Mouse (Mus musculus) G1E (cell line): ENCODE measurements around the gene Tmem53. TPM values are rescaled to one million over a fixed set of nuclear protein-coding genes. Genes with fewer than 3 reads are reported as not detected.

Source experiments
- ATAC-seq: 2 replicates; pipeline ENCODE4 v1.8.0; 2016; ENCODE audit warnings: mild to moderate bottlenecking; ENCODE audit not compliant: insufficient number of reproducible peaks, poor library complexity, low FRiP score, severe bottlenecking; ENCODE audit errors: extremely low read depth
- DNase-seq: peaks from one replicate; pipeline ENCODE4 v3.0.0; 2012; ENCODE audit warnings: low spot score
- H3K27me3 ChIP-seq: 2 replicates; pipeline ENCODE4 v1.6.1; 2012; ENCODE audit warnings: mild to moderate bottlenecking, low read length, inconsistent platforms; ENCODE audit not compliant: insufficient read depth
- H3K36me3 ChIP-seq: replicated peaks from 2 replicates; pipeline ENCODE3; 2012; ENCODE audit warnings: mild to moderate bottlenecking, inconsistent platforms
- H3K4me1 ChIP-seq: 2 replicates; pipeline ENCODE4 v1.6.1; 2012; ENCODE audit warnings: low read depth, low read length, inconsistent platforms, mixed read lengths; ENCODE audit not compliant: insufficient read depth
- H3K4me3 ChIP-seq: 2 replicates; pipeline ENCODE4 v1.5.1; 2012; ENCODE audit warnings: low read depth, mild to moderate bottlenecking, inconsistent platforms, low read length, moderate library complexity, mixed read lengths
- H3K9me3 ChIP-seq: replicated peaks from 2 replicates; pipeline ENCODE4 v1.6.1; 2012; ENCODE audit warnings: inconsistent platforms
- CTCF ChIP-seq: IDR thresholded peaks from 2 replicates; pipeline ENCODE4 v1.5.1; 2012; ENCODE audit warnings: low read depth, low read length, inconsistent platforms, mixed read lengths
- GATA1 ChIP-seq: IDR thresholded peaks from 2 replicates; pipeline ENCODE4 v1.6.1; 2012; ENCODE audit warnings: borderline replicate concordance, low read length, inconsistent platforms, mixed read lengths
- GATA2 ChIP-seq: IDR thresholded peaks from 2 replicates; pipeline ENCODE4 v1.6.1; 2012; ENCODE audit warnings: low read depth, low read length, inconsistent platforms, borderline replicate concordance
- POLR2AphosphoS5 ChIP-seq: IDR thresholded peaks from 2 replicates; pipeline ENCODE4 v1.6.1; 2012; ENCODE audit warnings: low read depth, low read length, inconsistent platforms; ENCODE audit not compliant: insufficient replicate concordance
- TAL1 ChIP-seq: conservative IDR thresholded peaks from 2 replicates; pipeline ENCODE4 v1.6.1; 2012; ENCODE audit warnings: low read depth, low read length, inconsistent platforms, mixed read lengths
- polyA plus RNA-seq: library from polyadenylated mRNA; stranded (reverse); fragments of >175 nt; gene quantifications from 2 replicates; pipeline ENCODE4 v1.2.3, GENCODE M21; 2012
- total RNA-seq, 2 experiments: library from RNA; stranded (forward) in 1 of 2; stranded (reverse) in 1 of 2; fragments of 200-1000 nt in 1 of 2; fragments of >200 nt in 1 of 2; fragmentation: Nextera tagmentation in 1 of 2; gene quantifications; 2 replicates each; pipeline ENCODE4 v1.2.3; 2014 to 2017

Tmem53 gene
- total and polyA plus RNA-seq, 3 experiments, result 0.08 to 0.90 (median 0.16) TPM

DNA sequence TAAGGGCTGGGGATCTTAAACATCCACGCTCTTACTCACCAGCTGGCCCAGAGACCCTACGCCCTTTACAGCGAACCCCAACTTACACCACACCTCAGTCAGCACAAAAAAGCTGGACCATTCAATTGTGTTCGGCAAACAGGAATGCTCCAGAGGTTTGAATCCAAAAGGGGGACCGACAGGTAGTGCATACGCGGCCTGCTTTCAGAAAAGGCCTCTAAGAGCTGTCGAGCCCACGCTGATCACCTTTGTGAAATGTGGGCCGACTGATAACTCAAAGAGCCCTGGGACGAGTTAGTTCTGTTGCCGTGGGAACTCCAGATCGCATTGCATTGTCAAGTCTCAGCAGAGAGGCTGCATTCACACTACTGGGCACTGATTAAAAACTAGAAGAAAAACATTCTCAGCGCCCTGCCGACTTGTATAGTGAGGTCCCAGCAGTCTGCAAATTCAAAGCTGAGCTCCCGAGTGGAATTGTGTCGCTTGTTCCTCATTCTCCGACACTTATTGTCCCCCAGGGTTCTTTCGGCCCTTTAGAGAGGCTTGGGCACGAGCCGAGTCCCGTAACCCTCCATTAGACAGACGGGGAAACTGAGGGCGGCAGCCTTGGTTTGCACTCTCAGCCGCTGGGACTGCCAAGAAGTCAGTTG is 36.7 kb downstream of the Tmem53 start:
- DNase-seq (no peak), ATAC-seq (no peak)
- Histone ChIP-seq H3K27me3 (peaks cover 3% of the 10 kb centered on the region; the same call in 1 of the 2 replicates), H3K9me3 (no peaks in the 10 kb centered on the region), H3K4me3 (peak overlapping the region; percentile 78), H3K36me3 (peaks cover 51% of the 10 kb centered on the region), H3K4me1 (peaks cover 57% of the 10 kb centered on the region)
- no peak for TF ChIP-seq POLR2AphosphoS5
- TF ChIP-seq TAL1, result no peak
- no peak for TF ChIP-seq GATA1
- TF ChIP-seq CTCF, result no peak
- no peak for TF ChIP-seq GATA2

DNA sequence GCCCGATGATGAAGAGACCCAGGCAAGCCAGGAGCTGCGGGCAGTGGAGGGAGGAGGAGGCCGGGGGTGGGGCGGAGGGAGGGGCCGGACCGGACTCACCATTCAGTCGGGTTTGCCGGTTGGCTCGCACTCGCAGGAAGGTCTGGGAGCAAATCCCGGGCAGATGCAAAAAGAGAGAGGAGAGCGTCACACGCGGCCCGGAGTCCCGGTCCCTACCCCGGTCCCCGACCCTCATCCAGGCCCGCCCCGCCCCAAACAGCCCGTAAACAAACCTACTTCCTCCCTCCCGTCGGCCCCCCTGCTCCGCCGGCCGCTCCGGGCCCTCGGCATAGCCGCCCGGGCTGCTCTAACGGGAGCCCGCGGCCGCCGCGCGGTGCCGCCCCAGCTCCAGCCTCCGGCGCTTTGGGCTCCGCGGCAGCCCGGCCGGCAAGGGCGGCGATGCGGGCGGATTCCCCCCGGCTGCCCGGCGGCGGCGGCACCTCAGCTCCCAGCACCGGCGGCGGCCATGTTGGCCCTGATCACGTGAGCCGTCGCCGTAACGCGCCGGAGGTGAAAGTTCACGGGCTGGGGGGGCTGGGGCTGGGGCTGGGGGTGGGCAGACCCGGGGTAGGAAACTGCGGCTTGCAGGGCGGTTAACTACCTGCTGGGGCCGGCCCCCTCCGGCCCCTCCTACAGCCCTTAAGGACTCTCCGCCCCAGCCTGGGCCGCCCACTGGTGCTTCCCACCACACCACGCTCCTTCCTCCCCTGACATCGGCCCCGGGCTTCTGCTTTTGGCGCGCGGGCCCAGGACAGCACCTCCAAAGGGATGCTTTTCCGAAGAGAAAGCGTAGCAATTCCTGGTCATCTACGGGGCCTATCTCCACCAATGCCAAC is 37.4 kb downstream of the Tmem53 start:
- peaks cover 43% of the 10 kb centered on the region for H3K36me3 ChIP-seq
- peak overlapping the region; percentile 78 for H3K4me3 ChIP-seq
- H3K4me1 ChIP-seq, result peaks cover 50% of the 10 kb centered on the region
- H3K27me3 ChIP-seq, result peaks cover 9% of the 10 kb centered on the region
- peak; percentile 91 for ATAC-seq
- H3K9me3 ChIP-seq, result no peaks in the 10 kb centered on the region
- peak; percentile 89 for DNase-seq
- TF ChIP-seq POLR2AphosphoS5, result no peak
- no peak for TF ChIP-seq GATA2
- TF ChIP-seq GATA1, result no peak
- no peak for TF ChIP-seq CTCF
- TF ChIP-seq TAL1, result no peak

DNA sequence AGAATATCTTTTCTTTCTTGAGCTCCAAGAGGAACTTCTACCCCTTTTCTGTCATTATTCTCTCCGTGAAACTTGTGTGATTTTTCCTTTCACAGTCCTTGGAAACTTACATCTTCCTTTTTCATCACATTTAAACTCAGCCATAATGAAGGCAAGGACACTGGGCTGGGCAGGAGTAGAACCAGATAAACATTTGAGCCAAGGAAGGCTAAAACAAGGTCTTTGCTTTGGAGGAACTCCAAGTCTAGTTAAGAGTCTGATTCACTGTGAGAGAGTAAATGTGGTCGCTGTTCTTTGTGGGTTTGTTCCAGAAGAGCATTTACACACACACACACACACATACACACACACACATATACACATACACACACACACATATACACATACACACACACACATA is 39.9 kb downstream of the Tmem53 start:
- ATAC-seq (no peak), DNase-seq (no peak)
- Histone ChIP-seq H3K36me3 (peaks cover 18% of the 10 kb centered on the region), H3K4me3 (no peak overlapping the region), H3K27me3 (peaks cover 33% of the 10 kb centered on the region), H3K9me3 (no peaks in the 10 kb centered on the region), H3K4me1 (peaks cover 26% of the 10 kb centered on the region)
- TF ChIP-seq GATA2 (no peak), POLR2AphosphoS5 (no peak), CTCF (no peak), GATA1 (no peak), TAL1 (no peak)

DNA sequence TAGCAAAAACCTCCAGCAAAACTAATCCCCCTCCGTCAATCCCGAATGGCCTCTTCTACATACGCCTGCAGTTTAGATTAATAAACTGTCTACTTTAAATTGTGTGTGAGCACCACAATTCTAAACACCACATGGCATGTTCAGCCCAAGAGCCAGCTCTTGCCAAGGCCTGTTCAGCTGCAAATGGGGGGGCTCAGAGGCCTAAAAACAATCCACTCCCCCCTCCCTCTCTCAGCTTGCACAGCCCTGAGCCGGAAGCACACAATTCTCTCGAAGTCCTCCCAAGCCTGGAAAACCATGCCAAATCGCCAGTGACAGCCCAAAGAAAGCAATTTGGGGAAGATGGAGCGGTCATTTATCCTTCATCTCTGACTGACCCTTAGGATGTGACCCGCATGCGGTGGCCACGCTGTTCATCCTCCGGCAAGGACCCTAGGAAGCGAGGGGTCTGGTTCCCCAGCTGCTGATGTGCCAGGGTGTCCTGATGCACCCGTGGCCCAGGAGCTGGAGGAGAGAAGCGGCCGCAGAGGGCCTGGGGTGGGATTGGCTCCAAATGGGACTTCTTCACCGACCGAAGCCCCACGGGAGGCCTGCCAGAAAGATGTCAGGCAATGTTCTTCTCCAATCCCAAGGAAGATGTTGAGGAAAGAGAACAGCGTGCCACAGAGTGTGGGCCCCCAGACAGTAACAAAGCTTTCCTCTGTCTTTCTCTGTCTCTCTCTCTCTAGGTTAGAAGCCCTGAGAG is 45.3 kb downstream of the Tmem53 start:
- Histone ChIP-seq H3K9me3 (no peaks in the 10 kb centered on the region), H3K27me3 (peaks cover 79% of the 10 kb centered on the region), H3K4me1 (no peaks in the 10 kb centered on the region), H3K4me3 (no peak overlapping the region), H3K36me3 (no peaks in the 10 kb centered on the region)
- ATAC-seq (no peak), DNase-seq (no peak)
- TF ChIP-seq CTCF, result no peak
- TF ChIP-seq GATA1, result no peak
- no peak for TF ChIP-seq POLR2AphosphoS5
- TF ChIP-seq GATA2, result no peak
- TF ChIP-seq TAL1, result no peak

DNA sequence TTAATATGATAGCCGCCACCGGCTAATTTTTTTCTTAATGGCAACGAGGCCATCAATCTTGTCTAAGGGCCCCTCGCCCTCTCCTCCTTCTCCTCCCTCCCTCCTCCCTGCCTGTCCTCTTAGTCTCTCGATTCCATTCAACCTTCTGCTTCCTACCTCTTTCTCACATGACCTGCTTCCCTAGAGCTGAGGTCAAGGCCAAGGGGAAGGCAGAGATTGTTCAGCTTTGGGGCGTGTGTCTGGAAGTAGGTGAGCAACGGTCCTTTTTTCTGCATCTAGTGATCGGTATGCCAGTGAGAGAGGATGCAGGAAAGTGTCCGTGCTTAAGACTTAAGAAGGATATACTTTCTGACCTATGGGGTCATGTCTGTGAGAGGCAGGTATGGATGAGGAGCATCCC is 46.1 kb downstream of the Tmem53 start:
- DNase-seq (no peak), ATAC-seq (no peak)
- H3K9me3 ChIP-seq, result no peaks in the 10 kb centered on the region
- no peaks in the 10 kb centered on the region for H3K4me1 ChIP-seq
- no peak overlapping the region for H3K4me3 ChIP-seq
- H3K36me3 ChIP-seq, result no peaks in the 10 kb centered on the region
- H3K27me3 ChIP-seq, result peaks cover 84% of the 10 kb centered on the region
- TF ChIP-seq GATA1 (no peak), TAL1 (no peak), CTCF (no peak), GATA2 (no peak), POLR2AphosphoS5 (no peak)

DNA sequence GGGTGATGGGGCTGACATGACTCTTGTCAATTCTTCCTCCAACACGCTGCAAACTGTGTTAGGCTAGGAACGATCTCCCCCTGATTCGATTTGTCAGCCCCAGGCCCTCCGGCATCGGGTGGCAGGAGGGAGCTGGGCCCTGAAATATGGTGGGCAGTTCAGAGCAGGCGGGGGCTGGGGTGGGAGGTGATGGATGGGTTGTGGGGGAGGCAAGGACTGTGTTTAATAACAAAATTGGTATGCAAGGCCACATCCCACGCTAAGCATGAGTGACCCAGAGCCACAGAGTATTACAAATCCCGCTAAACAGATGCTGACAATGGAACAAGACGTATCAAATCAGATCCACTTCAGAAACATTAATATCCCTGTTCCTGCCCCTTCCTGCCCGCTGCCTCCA is 48.2 kb downstream of the Tmem53 start:
- Histone ChIP-seq H3K4me3 (no peak overlapping the region), H3K27me3 (peaks cover 92% of the 10 kb centered on the region), H3K4me1 (peaks cover 8% of the 10 kb centered on the region), H3K36me3 (no peaks in the 10 kb centered on the region), H3K9me3 (no peaks in the 10 kb centered on the region)
- TF ChIP-seq POLR2AphosphoS5 (no peak), GATA2 (no peak)
- ATAC-seq (no peak), DNase-seq (no peak)
